In genomic region chr3:124357533-124357932, GRCm38 (mm10) we compare ENCODE assay signal across 24 mouse cellular contexts. TPM values are rescaled to one million over a fixed set of nuclear protein-coding genes. Genes with fewer than 3 reads are reported as not detected.
DNase-seq lines count a peak whose midpoint lies in the region.
"Had no signal": no experiment of that assay in that cellular context is flagged by ENCODE, and none has a peak within 500 bp of the region (broad histone marks: within the 10 kb centered on the region; RNA-seq: fewer than 3 reads in every experiment).

No protein-coding gene starts in this region.

- DNase-seq in layer of hippocampus, adult 18-20 months (ENCODE audit: low spot score in 2 of 2): peak; percentile 2 to 37
- no peak for DNase-seq in layer of hippocampus, postnatal 10 days (ENCODE audit: low spot score in 2 of 2)
- DNase-seq in right cerebral cortex, adult 2 months (ENCODE audit: low spot score in 2 of 2): peak; percentile 35 to 37
- no peak for DNase-seq in right cerebral cortex, postnatal 25 days
- peak; percentile 3 for DNase-seq in layer of hippocampus, adult 9-10 months (ENCODE audit: low spot score)
- DNase-seq in right cerebral cortex, postnatal 36 days (ENCODE audit: low spot score in 2 of 2): peak; percentile 4 to 35
- no peak for DNase-seq in thymus, postnatal 4 days
- DNase-seq in cerebellum, postnatal 14 days: no peak
- DNase-seq: adrenal gland, postnatal 25 days; cerebellum, adult 18-20 months; cerebellum, postnatal 10 days; heart, postnatal 10 days; kidney, adult 9 months; kidney, postnatal 10 days; liver, embryonic 13.5 days; lung, adult 18-20 months; lung, postnatal 10 days; midbrain, embryonic 14.5 days; spleen, adult 18-20 months; thymus, adult 18-20 months; thymus, postnatal 25 days had no signal

RNA-seq across cellular contexts. Expression of gene Tram1l1, which starts 36.9 kb away (rescaled TPM):
- 10 to 100 TPM; 16.2 to 16.9 TPM for total RNA-seq in layer of hippocampus, adult 18-20 months (2021)
- total RNA-seq in layer of hippocampus, postnatal 10 days (2021): 10 to 100 TPM; 17.8 to 19.2 TPM
- total RNA-seq: gastrocnemius, adult 8-10 months; hematopoietic stem cell, adult 5-6 weeks; monocyte, adult 5-6 weeks had no signal

Comparison
In these comparisons a context has a peak if more than half of its experiments do, and no peak if none do; other contexts are left out.
1. DNase-seq: peak in layer of hippocampus, adult 18-20 months (2 of 2), right cerebral cortex, adult 2 months (2 of 2), layer of hippocampus, adult 9-10 months (single experiment) and right cerebral cortex, postnatal 36 days (2 of 2); none in layer of hippocampus, postnatal 10 days (0 of 2), right cerebral cortex, postnatal 25 days (single experiment), thymus, postnatal 4 days (single experiment) and cerebellum, postnatal 14 days (0 of 2).